In the genomic region with DNA sequence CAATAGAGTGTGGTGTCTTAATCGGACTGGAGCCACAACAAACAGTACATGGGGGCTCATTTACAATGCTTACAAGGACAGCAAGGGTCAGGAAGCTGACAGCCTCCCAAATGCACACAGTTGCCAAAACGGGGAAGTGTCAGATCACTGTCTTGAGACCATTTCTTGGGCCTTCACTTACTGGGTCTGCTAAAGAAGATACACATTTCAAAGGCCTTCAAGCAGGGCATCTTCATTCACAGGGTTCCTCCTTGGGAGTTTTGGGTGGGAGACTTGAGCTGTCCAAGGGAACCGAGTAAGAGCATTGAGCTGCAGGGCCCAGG, we compare ENCODE assay signal across 17 mouse cellular contexts.
DNase-seq lines count a peak whose midpoint lies in the region; ATAC-seq and TF ChIP-seq lines count a peak whose summit lies in the region.
"Had no signal": no experiment of that assay in that cellular context is flagged by ENCODE, and none has a peak within 500 bp of the region (broad histone marks: within the 10 kb centered on the region; RNA-seq: fewer than 3 reads in every experiment).

No protein-coding gene starts in this region.

- 53% methylated on average over 3 of the region's 3 CpGs for WGBS in heart, embryonic 12.5 days
- 37% methylated on average over 3 of the region's 3 CpGs for WGBS in lung, embryonic 15.5 days
- WGBS in lung, adult 2 months, result 28% methylated on average over 3 of the region's 3 CpGs
- 25% methylated on average over 3 of the region's 3 CpGs for WGBS in embryonic facial prominence, embryonic 11.5 days
- WGBS in limb, embryonic 14.5 days, result 8% methylated on average over 3 of the region's 3 CpGs
- 79% methylated on average over 3 of the region's 3 CpGs for WGBS in cerebellum, adult 2 months

- no peak for ATAC-seq in heart, embryonic 12.5 days (ENCODE audit: insufficient number of reproducible peaks, low FRiP score)
- no peak for ATAC-seq in lung, embryonic 15.5 days (ENCODE audit: borderline replicate concordance, extremely low read depth, low FRiP score, low TSS enrichment)
- no peak for ATAC-seq in embryonic facial prominence, embryonic 11.5 days (replicated peaks; ENCODE audit: insufficient number of reproducible peaks, low FRiP score, low TSS enrichment, low read depth)
- ATAC-seq in limb, embryonic 14.5 days (ENCODE audit: low FRiP score, low read depth), result no peak

- peak overlapping the region; percentile 33; the same call in 1 of the 2 replicates for H3K27ac ChIP-seq in heart, embryonic 12.5 days (ENCODE audit: poor library complexity, severe bottlenecking)
- peak overlapping the region; percentile 26; the same call in 1 of the 2 replicates for H3K27ac ChIP-seq in lung, embryonic 15.5 days
- peak overlapping the region; percentile 63; the same call in 1 of the 2 replicates for H3K27ac ChIP-seq in embryonic facial prominence, embryonic 11.5 days (replicated peaks; ENCODE audit: low read depth, low read length)
- peak overlapping the region; percentile 79 for H3K27ac ChIP-seq in limb, embryonic 14.5 days (replicated peaks; ENCODE audit: low read depth, low read length)
- no peak overlapping the region for H3K27ac ChIP-seq in cerebellum, adult 2 months (ENCODE audit: insufficient read depth, low read length)
- H3K27ac ChIP-seq: forebrain, embryonic 12.5 days; hindbrain, embryonic 13.5 days; neural tube, embryonic 13.5 days had no signal

- H3K4me3 ChIP-seq in heart, embryonic 12.5 days, result no peak overlapping the region
- H3K4me3 ChIP-seq in lung, embryonic 15.5 days, result no peak overlapping the region
- no peak overlapping the region for H3K4me3 ChIP-seq in lung, adult 2 months (replicated peaks; ENCODE audit: extremely low read depth, low read depth, low read length)
- no peak overlapping the region for H3K4me3 ChIP-seq in embryonic facial prominence, embryonic 11.5 days (ENCODE audit: low read depth, low read length)
- no peak overlapping the region for H3K4me3 ChIP-seq in limb, embryonic 14.5 days (replicated peaks; ENCODE audit: low read length)
- no peak overlapping the region for H3K4me3 ChIP-seq in cerebellum, adult 2 months (replicated peaks; ENCODE audit: insufficient read depth, low read depth, low read length)
- H3K4me3 ChIP-seq: forebrain, embryonic 12.5 days; hindbrain, embryonic 13.5 days; neural tube, embryonic 13.5 days had no signal

- H3K4me1 ChIP-seq in heart, embryonic 12.5 days (replicated peaks), result peaks cover 72% of the 10 kb centered on the region
- peaks cover 80% of the 10 kb centered on the region for H3K4me1 ChIP-seq in lung, embryonic 15.5 days
- H3K4me1 ChIP-seq in lung, adult 2 months (ENCODE audit: control insufficient read depth, insufficient read depth, low read length), result peaks cover 55% of the 10 kb centered on the region
- peaks cover 8% of the 10 kb centered on the region for H3K4me1 ChIP-seq in embryonic facial prominence, embryonic 11.5 days (ENCODE audit: control insufficient read depth, insufficient read depth, low read length)
- peaks cover 75% of the 10 kb centered on the region for H3K4me1 ChIP-seq in limb, embryonic 14.5 days (ENCODE audit: control insufficient read depth, insufficient read depth, low read length)
- peaks cover 11% of the 10 kb centered on the region for H3K4me1 ChIP-seq in cerebellum, adult 2 months (ENCODE audit: control insufficient read depth, insufficient read depth, low read length)

- no peak for TF ChIP-seq CTCF in lung, adult 2 months (IDR thresholded peaks at IDR 0.05; ENCODE audit: insufficient read depth, low read length)
- TF ChIP-seq CTCF in cerebellum, adult 2 months (IDR thresholded peaks at IDR 0.05; ENCODE audit: borderline replicate concordance, insufficient read depth, low read depth, low read length), result no peak

- no peaks in the 10 kb centered on the region for H3K27me3 ChIP-seq in heart, embryonic 12.5 days (replicated peaks)
- H3K27me3 ChIP-seq in lung, embryonic 15.5 days, result no peaks in the 10 kb centered on the region
- H3K27me3 ChIP-seq in embryonic facial prominence, embryonic 11.5 days (ENCODE audit: control insufficient read depth, insufficient read depth, low read length), result no peaks in the 10 kb centered on the region
- no peaks in the 10 kb centered on the region for H3K27me3 ChIP-seq in limb, embryonic 14.5 days (ENCODE audit: control insufficient read depth, insufficient read depth, low read length)
- H3K27me3 ChIP-seq in cerebellum, adult 2 months (ENCODE audit: control insufficient read depth, insufficient read depth, low read length), result no peaks in the 10 kb centered on the region

- intact Hi-C loops in heart, postnatal 36 days (cut with DNase I), result loop anchor here (10.0 kb wide), 1 partner anchor 315 kb away; no protein-coding TSS in a partner anchor

- DNase-seq in heart, postnatal 36 days, result no peak
- DNase-seq in lung, adult 2 months, result no peak
- no peak for DNase-seq in embryonic facial prominence, embryonic 11.5 days (ENCODE audit: low spot score)
- no peak for DNase-seq in limb, embryonic 14.5 days (ENCODE audit: low spot score)
- no peak for DNase-seq in cerebellum, adult 2 months
- no peak for DNase-seq in right cerebral cortex, postnatal 25 days
- DNase-seq: adrenal gland, postnatal 25 days; kidney, adult 8-10 months; lung, embryonic 14.5 days; midbrain, embryonic 14.5 days; right cerebral cortex, postnatal 14 days had no signal

- H3K4me2 ChIP-seq in heart, embryonic 12.5 days, result no peak overlapping the region
- H3K4me2 ChIP-seq in lung, embryonic 15.5 days, result no peak overlapping the region
- no peak overlapping the region for H3K4me2 ChIP-seq in embryonic facial prominence, embryonic 11.5 days (ENCODE audit: low read depth, low read length)
- H3K4me2 ChIP-seq in limb, embryonic 14.5 days (replicated peaks; ENCODE audit: low read depth, low read length, severe bottlenecking), result peak overlapping the region; percentile 24
- H3K4me2 ChIP-seq: forebrain, embryonic 12.5 days; hindbrain, embryonic 13.5 days; neural tube, embryonic 13.5 days had no signal

- TF ChIP-seq POLR2A in lung, adult 2 months (IDR thresholded peaks at IDR 0.05; ENCODE audit: borderline replicate concordance, extremely low read depth, low read depth, low read length), result no peak
- no peak for TF ChIP-seq POLR2A in limb, embryonic 14.5 days (IDR thresholded peaks at IDR 0.05; ENCODE audit: borderline replicate concordance, extremely low read depth, insufficient read depth, insufficient read length)
- TF ChIP-seq POLR2A in cerebellum, adult 2 months (IDR thresholded peaks at IDR 0.05; ENCODE audit: borderline replicate concordance, insufficient read depth, low read length), result no peak

- no peak overlapping the region for H3K9ac ChIP-seq in heart, embryonic 12.5 days
- no peak overlapping the region for H3K9ac ChIP-seq in lung, embryonic 15.5 days
- H3K9ac ChIP-seq in embryonic facial prominence, embryonic 11.5 days (replicated peaks; ENCODE audit: low read length), result no peak overlapping the region
- H3K9ac ChIP-seq in limb, embryonic 14.5 days (ENCODE audit: low read depth, low read length, severe bottlenecking), result no peak overlapping the region
- H3K9ac ChIP-seq: forebrain, embryonic 12.5 days; hindbrain, embryonic 13.5 days; lung, embryonic 14.5 days; neural tube, embryonic 13.5 days had no signal

- peaks cover 7% of the 10 kb centered on the region; the same call in 1 of the 2 replicates for H3K36me3 ChIP-seq in heart, embryonic 12.5 days
- H3K36me3 ChIP-seq in lung, embryonic 15.5 days, result 0 out of 2 replicates have a peak, but pooled peaks cover 2% of the 10 kb centered on the region
- no peaks in the 10 kb centered on the region for H3K36me3 ChIP-seq in embryonic facial prominence, embryonic 11.5 days (replicated peaks; ENCODE audit: control insufficient read depth, insufficient read depth, low read depth, low read length)
- H3K36me3 ChIP-seq in limb, embryonic 14.5 days (ENCODE audit: control insufficient read depth, insufficient read depth, low read length), result no peaks in the 10 kb centered on the region
- H3K36me3 ChIP-seq: forebrain, embryonic 12.5 days; G1E; hindbrain, embryonic 13.5 days; neural tube, embryonic 13.5 days had no signal

- H3K9me3 ChIP-seq in heart, embryonic 12.5 days (replicated peaks), result no peaks in the 10 kb centered on the region
- H3K9me3 ChIP-seq in lung, embryonic 15.5 days, result no peaks in the 10 kb centered on the region
- H3K9me3 ChIP-seq in embryonic facial prominence, embryonic 11.5 days (replicated peaks; ENCODE audit: control insufficient read depth, low read length), result no peaks in the 10 kb centered on the region
- no peaks in the 10 kb centered on the region for H3K9me3 ChIP-seq in limb, embryonic 14.5 days (ENCODE audit: control insufficient read depth, low read length)
- H3K9me3 ChIP-seq: forebrain, embryonic 12.5 days; hindbrain, embryonic 13.5 days; neural tube, embryonic 13.5 days had no signal
